Mouse (Mus musculus): ENCODE results near the gene Cblc. TPM values are rescaled to one million over a fixed set of nuclear protein-coding genes. Genes with fewer than 3 reads are reported as not detected.

Gene Cblc
- polyA plus RNA-seq, 1 experiment from 2014 or later: not detected

GRCm38 (mm10) chr7:19743791-19744190, 52.8 kb downstream of the Cblc start:
- H3K27me3 ChIP-seq (ENCODE audit: control insufficient read depth, insufficient read depth, low read length): no peaks in the 10 kb centered on the region
- no peaks in the 10 kb centered on the region for H3K9me3 ChIP-seq (ENCODE audit: control insufficient read depth, low read length)
- H3K4me1 ChIP-seq (replicated peaks; ENCODE audit: control insufficient read depth, insufficient read depth, low read length): peaks cover 22% of the 10 kb centered on the region
- peaks cover 14% of the 10 kb centered on the region for H3K36me3 ChIP-seq (replicated peaks; ENCODE audit: control insufficient read depth, insufficient read depth)
- no peak for DNase-seq (ENCODE audit: low spot score)
- H3K4me3 ChIP-seq (replicated peaks; ENCODE audit: low read length): no peak overlapping the region
- H3K9ac ChIP-seq: no peak overlapping the region
- WGBS: 90% methylated on average over 6 of the region's 6 CpGs
- H3K4me2 ChIP-seq (replicated peaks): no peak overlapping the region
- no peak overlapping the region for H3K27ac ChIP-seq
- no peak for ATAC-seq (ENCODE audit: low FRiP score)

- Histone ChIP-seq H3K27me3 (ENCODE audit: control insufficient read depth, insufficient read depth, low read length) (no peaks in the 10 kb centered on the region), H3K9ac (no peak overlapping the region), H3K4me2 (replicated peaks) (no peak overlapping the region), H3K4me1 (replicated peaks; ENCODE audit: control insufficient read depth, insufficient read depth, low read length) (peaks cover 12% of the 10 kb centered on the region), H3K36me3 (replicated peaks; ENCODE audit: control insufficient read depth, insufficient read depth) (peaks cover 24% of the 10 kb centered on the region), H3K27ac (no peak overlapping the region), H3K4me3 (replicated peaks; ENCODE audit: low read length) (no peak overlapping the region), H3K9me3 (ENCODE audit: control insufficient read depth, low read length) (no peaks in the 10 kb centered on the region)
- 49% methylated on average over 5 of the region's 5 CpGs for WGBS
- DNase-seq (ENCODE audit: low spot score): no peak
- no peak for ATAC-seq (ENCODE audit: low FRiP score)
Observed at GRCm38 (mm10) chr7:19742468-19742867, 54.1 kb downstream of the Cblc start.

GRCm38 (mm10) chr7:19741329-19742031, 55.1 kb downstream of the Cblc start:
- Histone ChIP-seq H3K27ac (no peak overlapping the region), H3K36me3 (replicated peaks; ENCODE audit: control insufficient read depth, insufficient read depth) (peaks cover 34% of the 10 kb centered on the region), H3K4me3 (replicated peaks; ENCODE audit: low read length) (no peak overlapping the region), H3K4me2 (replicated peaks) (no peak overlapping the region), H3K27me3 (ENCODE audit: control insufficient read depth, insufficient read depth, low read length) (no peaks in the 10 kb centered on the region), H3K9me3 (ENCODE audit: control insufficient read depth, low read length) (no peaks in the 10 kb centered on the region), H3K4me1 (replicated peaks; ENCODE audit: control insufficient read depth, insufficient read depth, low read length) (peaks cover 2% of the 10 kb centered on the region; the same call in 1 of the 2 replicates), H3K9ac (no peak overlapping the region)
- no peak for DNase-seq (ENCODE audit: low spot score)
- WGBS: 5% methylated on average over 8 of the region's 8 CpGs
- no peak for ATAC-seq (ENCODE audit: low FRiP score)

- WGBS: 89% methylated on average over 11 of the region's 11 CpGs
- H3K27ac ChIP-seq: no peak overlapping the region
- ATAC-seq (ENCODE audit: low FRiP score) (no peak), DNase-seq (ENCODE audit: low spot score) (no peak)
- H3K9ac ChIP-seq: no peak overlapping the region
- H3K36me3 ChIP-seq (replicated peaks; ENCODE audit: control insufficient read depth, insufficient read depth): peaks cover 41% of the 10 kb centered on the region
- no peak overlapping the region for H3K4me3 ChIP-seq (replicated peaks; ENCODE audit: low read length)
- no peaks in the 10 kb centered on the region for H3K27me3 ChIP-seq (ENCODE audit: control insufficient read depth, insufficient read depth, low read length)
- no peak overlapping the region for H3K4me2 ChIP-seq (replicated peaks)
- no peaks in the 10 kb centered on the region; the same call in 1 of the 2 replicates for H3K4me1 ChIP-seq (replicated peaks; ENCODE audit: control insufficient read depth, insufficient read depth, low read length)
- H3K9me3 ChIP-seq (ENCODE audit: control insufficient read depth, low read length): no peaks in the 10 kb centered on the region
Observed at GRCm38 (mm10) chr7:19740269-19740668, 56.3 kb downstream of the Cblc start.

- no peak overlapping the region for H3K27ac ChIP-seq
- H3K9ac ChIP-seq: no peak overlapping the region
- H3K4me1 ChIP-seq (replicated peaks; ENCODE audit: control insufficient read depth, insufficient read depth, low read length): no peaks in the 10 kb centered on the region
- WGBS: 89% methylated on average over 3 of the region's 3 CpGs
- no peak overlapping the region for H3K4me2 ChIP-seq (replicated peaks)
- ATAC-seq (ENCODE audit: low FRiP score) (no peak), DNase-seq (ENCODE audit: low spot score) (no peak)
- no peaks in the 10 kb centered on the region for H3K27me3 ChIP-seq (ENCODE audit: control insufficient read depth, insufficient read depth, low read length)
- peaks cover 48% of the 10 kb centered on the region for H3K36me3 ChIP-seq (replicated peaks; ENCODE audit: control insufficient read depth, insufficient read depth)
- H3K9me3 ChIP-seq (ENCODE audit: control insufficient read depth, low read length): no peaks in the 10 kb centered on the region
- no peak overlapping the region for H3K4me3 ChIP-seq (replicated peaks; ENCODE audit: low read length)
Observed at GRCm38 (mm10) chr7:19738771-19739170, 57.8 kb downstream of the Cblc start.

GRCm38 (mm10) chr7:19736389-19737057, 60.1 kb downstream of the Cblc start:
- H3K27me3 ChIP-seq (ENCODE audit: control insufficient read depth, insufficient read depth, low read length): no peaks in the 10 kb centered on the region
- peaks cover 59% of the 10 kb centered on the region for H3K36me3 ChIP-seq (replicated peaks; ENCODE audit: control insufficient read depth, insufficient read depth)
- H3K9ac ChIP-seq: no peak overlapping the region
- DNase-seq (ENCODE audit: low spot score) (no peak), ATAC-seq (ENCODE audit: low FRiP score) (no peak)
- 94% methylated on average over 16 of the region's 16 CpGs for WGBS
- no peaks in the 10 kb centered on the region for H3K4me1 ChIP-seq (replicated peaks; ENCODE audit: control insufficient read depth, insufficient read depth, low read length)
- H3K4me2 ChIP-seq (replicated peaks): no peak overlapping the region
- H3K4me3 ChIP-seq (replicated peaks; ENCODE audit: low read length): no peak overlapping the region
- no peak overlapping the region for H3K27ac ChIP-seq
- H3K9me3 ChIP-seq (ENCODE audit: control insufficient read depth, low read length): no peaks in the 10 kb centered on the region

GRCm38 (mm10) chr7:19734178-19734666, 62.4 kb downstream of the Cblc start:
- Histone ChIP-seq H3K4me3 (replicated peaks; ENCODE audit: low read length) (no peak overlapping the region), H3K27me3 (ENCODE audit: control insufficient read depth, insufficient read depth, low read length) (no peaks in the 10 kb centered on the region), H3K27ac (no peak overlapping the region), H3K9ac (no peak overlapping the region), H3K9me3 (ENCODE audit: control insufficient read depth, low read length) (no peaks in the 10 kb centered on the region), H3K4me2 (replicated peaks) (no peak overlapping the region), H3K36me3 (replicated peaks; ENCODE audit: control insufficient read depth, insufficient read depth) (peaks cover 82% of the 10 kb centered on the region), H3K4me1 (replicated peaks; ENCODE audit: control insufficient read depth, insufficient read depth, low read length) (no peaks in the 10 kb centered on the region)
- 84% methylated on average over 10 of the region's 10 CpGs for WGBS
- DNase-seq (ENCODE audit: low spot score) (no peak), ATAC-seq (ENCODE audit: low FRiP score) (no peak)

Other genes with a start within 250 kb of the Cblc start
- gene Ppp1r37, start 233.7 kb downstream of the Cblc start, polyA plus RNA-seq (2014; fragmentation: Nextera tagmentation; extraction: Ambion mirVana): 12.7 and 12.9 TPM in 2 replicates
- 0.13 and 0.16 TPM in 2 replicates for gene Zfp296, start 219.5 kb downstream of the Cblc start, polyA plus RNA-seq (2014; fragmentation: Nextera tagmentation; extraction: Ambion mirVana)
- gene Gemin7, start 219.2 kb downstream of the Cblc start, polyA plus RNA-seq (2014; fragmentation: Nextera tagmentation; extraction: Ambion mirVana): 141 and 157 TPM in 2 replicates
- gene Clasrp, start 192.3 kb downstream of the Cblc start, polyA plus RNA-seq (2014; fragmentation: Nextera tagmentation; extraction: Ambion mirVana): 41.6 and 47.6 TPM in 2 replicates
- 5.4 and 7.9 TPM in 2 replicates for gene Relb, start 167.4 kb downstream of the Cblc start, polyA plus RNA-seq (2014; fragmentation: Nextera tagmentation; extraction: Ambion mirVana)
- gene Clptm1, start 131.8 kb downstream of the Cblc start, polyA plus RNA-seq (2014; fragmentation: Nextera tagmentation; extraction: Ambion mirVana): 150 and 170 TPM in 2 replicates
- not detected in 2 replicates for gene Apoc2, start 118.9 kb downstream of the Cblc start, polyA plus RNA-seq (2014; fragmentation: Nextera tagmentation; extraction: Ambion mirVana)
- gene Gm44805, start 115.4 kb downstream of the Cblc start, polyA plus RNA-seq (2014; fragmentation: Nextera tagmentation; extraction: Ambion mirVana): not detected in 2 replicates
- not detected in 2 replicates for gene Apoc4, start 115.3 kb downstream of the Cblc start, polyA plus RNA-seq (2014; fragmentation: Nextera tagmentation; extraction: Ambion mirVana)
- gene Apoc1, start 104.1 kb downstream of the Cblc start, polyA plus RNA-seq (2014; fragmentation: Nextera tagmentation; extraction: Ambion mirVana): 2.3 and 2.5 TPM in 2 replicates
- gene Apoe, start 97.6 kb downstream of the Cblc start, polyA plus RNA-seq (2014; fragmentation: Nextera tagmentation; extraction: Ambion mirVana): 543 and 561 TPM in 2 replicates
- 119 and 128 TPM in 2 replicates for gene Tomm40, start 81.4 kb downstream of the Cblc start, polyA plus RNA-seq (2014; fragmentation: Nextera tagmentation; extraction: Ambion mirVana)
- gene Nectin2, start 46.3 kb downstream of the Cblc start, polyA plus RNA-seq (2014; fragmentation: Nextera tagmentation; extraction: Ambion mirVana): 46.7 and 49.5 TPM in 2 replicates
- 17.5 and 18.8 TPM in 2 replicates for gene Bcam, start 25.8 kb downstream of the Cblc start, polyA plus RNA-seq (2014; fragmentation: Nextera tagmentation; extraction: Ambion mirVana)
- gene Bcl3, start 26.0 kb upstream of the Cblc start, polyA plus RNA-seq (2014; fragmentation: Nextera tagmentation; extraction: Ambion mirVana): 0.58 and 0.97 TPM in 2 replicates
- gene Gm19345, start 55.2 kb upstream of the Cblc start, polyA plus RNA-seq (2014; fragmentation: Nextera tagmentation; extraction: Ambion mirVana): 13.0 and 13.9 TPM in 2 replicates
- gene Ceacam16, start 64.5 kb upstream of the Cblc start, polyA plus RNA-seq (2014; fragmentation: Nextera tagmentation; extraction: Ambion mirVana): 0.17 and 0.20 TPM in 2 replicates
- not detected in 2 replicates for gene Ceacam19, start 91.2 kb upstream of the Cblc start, polyA plus RNA-seq (2014; fragmentation: Nextera tagmentation; extraction: Ambion mirVana)
- gene Pvr, start 124.4 kb upstream of the Cblc start, polyA plus RNA-seq (2014; fragmentation: Nextera tagmentation; extraction: Ambion mirVana): 6.4 and 6.6 TPM in 2 replicates
- not detected in 2 replicates for gene Igsf23, start 153.9 kb upstream of the Cblc start, polyA plus RNA-seq (2014; fragmentation: Nextera tagmentation; extraction: Ambion mirVana)
- gene Ceacam20, start 168.6 kb upstream of the Cblc start, polyA plus RNA-seq (2014; fragmentation: Nextera tagmentation; extraction: Ambion mirVana): not detected in 2 replicates
- not detected in 2 replicates for gene Nlrp9b, start 194.7 kb upstream of the Cblc start, polyA plus RNA-seq (2014; fragmentation: Nextera tagmentation; extraction: Ambion mirVana)

Measured in hindbrain, embryonic 14.5 days (tissue).